In genomic region chr17:89450724-89451123, GRCm38 (mm10) we compare ENCODE assay signal across 15 mouse cellular contexts.
A peak's percentile ranks its signal among the peaks of the same experiment; 100 is the strongest.
DNase-seq lines count a peak whose midpoint lies in the region; ATAC-seq and TF ChIP-seq lines count a peak whose summit lies in the region.
"Had no signal": no experiment of that assay in that cellular context is flagged by ENCODE, and none has a peak within 500 bp of the region (broad histone marks: within the 10 kb centered on the region; RNA-seq: fewer than 3 reads in every experiment).

No protein-coding gene starts in this region.

- H3K4me1 ChIP-seq in liver, adult 2 months (ENCODE audit: control insufficient read depth, insufficient read depth, low read length): no peaks in the 10 kb centered on the region
- H3K4me1 ChIP-seq in liver, embryonic 12.5 days: no peaks in the 10 kb centered on the region
- H3K4me1 ChIP-seq: forebrain, embryonic 15.5 days; limb, embryonic 12.5 days had no signal

- H3K4me3 ChIP-seq in liver, adult 2 months (ENCODE audit: insufficient read depth, low read depth, low read length): no peak overlapping the region
- no peak overlapping the region for H3K4me3 ChIP-seq in liver, embryonic 12.5 days
- H3K4me3 ChIP-seq: forebrain, embryonic 15.5 days; limb, embryonic 12.5 days had no signal

- no peak for ATAC-seq in liver, embryonic 12.5 days
- ATAC-seq in activated CD4-positive, CD25-positive, alpha-beta regulatory T cell, adult 4 months: no peak
- no peak for ATAC-seq in erythroblast, adult 5-6 weeks (replicated peaks; ENCODE audit: low FRiP score, poor library complexity, severe bottlenecking)
- ATAC-seq: forebrain, embryonic 15.5 days; inflammation-experienced regulatory T-cells, adult 6 months had no signal

- H3K36me3 ChIP-seq in liver, adult 2 months (ENCODE audit: control insufficient read depth, insufficient read depth, low read length): no peaks in the 10 kb centered on the region
- no peaks in the 10 kb centered on the region for H3K36me3 ChIP-seq in liver, embryonic 12.5 days
- H3K36me3 ChIP-seq: forebrain, embryonic 15.5 days; limb, embryonic 12.5 days had no signal

- H3K4me2 ChIP-seq in liver, embryonic 12.5 days: no peak overlapping the region
- H3K4me2 ChIP-seq: forebrain, embryonic 15.5 days; limb, embryonic 12.5 days; lung, embryonic 14.5 days had no signal

- no peaks in the 10 kb centered on the region for H3K27me3 ChIP-seq in liver, adult 2 months (ENCODE audit: control insufficient read depth, insufficient read depth, low read length)
- H3K27me3 ChIP-seq in liver, embryonic 12.5 days (replicated peaks): no peaks in the 10 kb centered on the region
- H3K27me3 ChIP-seq: forebrain, embryonic 15.5 days; limb, embryonic 12.5 days had no signal

- no peak for TF ChIP-seq POLR2A in liver, adult 2 months (IDR thresholded peaks at IDR 0.05; ENCODE audit: extremely low read depth, insufficient read depth, low read length)

- no peaks in the 10 kb centered on the region for H3K79me2 ChIP-seq in liver, adult 2 months (ENCODE audit: control insufficient read depth, insufficient read depth, low read length)

- TF ChIP-seq CTCF in liver, adult 2 months (IDR thresholded peaks at IDR 0.05; ENCODE audit: low read depth, low read length): no peak

- no peak overlapping the region for H3K9ac ChIP-seq in liver, adult 2 months (ENCODE audit: low read depth, low read length)
- no peak overlapping the region for H3K9ac ChIP-seq in liver, embryonic 12.5 days
- H3K9ac ChIP-seq: forebrain, embryonic 15.5 days; limb, embryonic 12.5 days; lung, embryonic 14.5 days had no signal

- H3K9me3 ChIP-seq in liver, embryonic 12.5 days (replicated peaks): no peaks in the 10 kb centered on the region
- H3K9me3 ChIP-seq: forebrain, embryonic 15.5 days; limb, embryonic 12.5 days had no signal

- WGBS in liver, adult 2 months: 67% methylated on average over 4 of the region's 4 CpGs
- 53% methylated on average over 4 of the region's 4 CpGs for WGBS in liver, embryonic 12.5 days (ENCODE audit: insufficient replicate concordance)

- DNase-seq in liver, adult 2 months (ENCODE audit: extremely low read depth, low read depth, low spot score): peak; percentile 84
- DNase-seq in ZHBTc4 (ENCODE audit: low read depth, low spot score): peak; percentile 1
- peak; percentile 31 for DNase-seq in fat pad, adult 2 months (ENCODE audit: extremely low read depth, low read depth, low spot score)
- DNase-seq in MN1 (ENCODE audit: low spot score): no peak
- DNase-seq: cerebellum, adult 2 months; heart, adult 18-20 months; heart, postnatal 14 days; lung, embryonic 14.5 days had no signal

- H3K27ac ChIP-seq in liver, adult 2 months (replicated peaks; ENCODE audit: insufficient read depth, low read depth, low read length): no peak overlapping the region
- H3K27ac ChIP-seq in liver, embryonic 12.5 days: no peak overlapping the region
- H3K27ac ChIP-seq: forebrain, embryonic 15.5 days; kidney, postnatal 0 days; limb, embryonic 12.5 days had no signal
